Mouse (Mus musculus) forebrain, embryonic 15.5 days (tissue): Measurements from ENCODE around the gene Plekhm1. TPM values are rescaled to one million over a fixed set of nuclear protein-coding genes. Genes with fewer than 3 reads are reported as not detected.

Experiments
- ATAC-seq: fragments of 200-750 bp; cut with Nextera tagmentation; replicated peaks from 2 replicates; pipeline ENCODE4 v1.8.0; 2017; ENCODE audit warnings: mild to moderate bottlenecking, moderate TSS enrichment, moderate library complexity
- H3K27ac ChIP-seq: fragments of 300-500 bp; sonication (generic); replicated peaks from 2 replicates; pipeline ENCODE4 v1.5.1; 2015; ENCODE audit warnings: mild to moderate bottlenecking, inconsistent platforms
- H3K27me3 ChIP-seq: fragments of 300-500 bp; sonication (generic); 2 replicates; pipeline ENCODE4 v1.6.1; 2015; ENCODE audit warnings: inconsistent platforms
- H3K36me3 ChIP-seq: fragments of 300-500 bp; sonication (generic); 2 replicates; pipeline ENCODE4 v1.6.1; 2015; ENCODE audit warnings: mild to moderate bottlenecking, inconsistent platforms
- H3K4me1 ChIP-seq: fragments of 300-500 bp; sonication (generic); 2 replicates; pipeline ENCODE4 v1.6.1; 2015; ENCODE audit warnings: inconsistent platforms
- H3K4me2 ChIP-seq: fragments of 300-500 bp; sonication (generic); replicated peaks from 2 replicates; pipeline ENCODE4 v1.6.1; 2015; ENCODE audit warnings: mild to moderate bottlenecking, inconsistent platforms
- H3K4me3 ChIP-seq: fragments of 300-500 bp; sonication (generic); 2 replicates; pipeline ENCODE4 v1.5.1; 2015; ENCODE audit warnings: mild to moderate bottlenecking, inconsistent platforms
- H3K9ac ChIP-seq: fragments of 300-500 bp; sonication (generic); replicated peaks from 2 replicates; pipeline ENCODE4 v1.6.1; 2015; ENCODE audit warnings: mild to moderate bottlenecking, inconsistent platforms
- H3K9me3 ChIP-seq: fragments of 300-500 bp; sonication (generic); 2 replicates; pipeline ENCODE4 v1.6.1; 2016; ENCODE audit warnings: inconsistent platforms
- WGBS: fragments of 180-500 bp; shearing (Covaris S2); methylation state at CpG from one replicate; pipeline ENCODE4 v1.1.7; 2015; ENCODE audit warnings: mixed read lengths; 5-methylcytosine and 5-hydroxymethylcytosine counted together
- polyA plus RNA-seq: library from polyadenylated mRNA; unstranded; fragments of >200 nt; fragmentation: Nextera tagmentation; extraction: Ambion mirVana; gene quantifications from 2 replicates; pipeline ENCODE4 v1.2.1, GENCODE M21; 2015

Plekhm1 gene
- polyA plus RNA-seq, 1 experiment from 2014 or later: 8.9 TPM

DNA sequence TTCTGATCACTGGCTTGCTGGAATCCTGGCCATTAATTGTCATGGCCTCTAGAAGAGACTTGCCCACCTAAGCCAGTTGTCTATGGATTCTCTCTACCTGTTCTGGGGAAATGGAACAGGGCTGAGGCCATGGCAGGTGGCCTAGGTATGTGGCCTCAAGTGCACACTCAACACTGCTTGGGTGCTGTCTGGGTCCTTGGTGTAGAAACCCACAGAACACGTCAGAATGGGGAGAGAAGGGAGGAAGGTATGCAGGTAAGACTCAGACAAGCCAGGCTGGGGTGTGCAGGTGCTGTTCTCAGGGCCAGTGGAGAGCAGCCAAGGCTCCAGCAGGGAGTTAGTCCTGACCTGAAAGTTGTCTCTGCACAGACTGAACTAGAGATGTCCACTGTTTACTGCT, 94.4 kb downstream of the Plekhm1 start:
- 82% methylated on average over 1 of the region's 1 CpGs for WGBS
- no peaks in the 10 kb centered on the region for H3K27me3 ChIP-seq
- no peak for ATAC-seq

DNA sequence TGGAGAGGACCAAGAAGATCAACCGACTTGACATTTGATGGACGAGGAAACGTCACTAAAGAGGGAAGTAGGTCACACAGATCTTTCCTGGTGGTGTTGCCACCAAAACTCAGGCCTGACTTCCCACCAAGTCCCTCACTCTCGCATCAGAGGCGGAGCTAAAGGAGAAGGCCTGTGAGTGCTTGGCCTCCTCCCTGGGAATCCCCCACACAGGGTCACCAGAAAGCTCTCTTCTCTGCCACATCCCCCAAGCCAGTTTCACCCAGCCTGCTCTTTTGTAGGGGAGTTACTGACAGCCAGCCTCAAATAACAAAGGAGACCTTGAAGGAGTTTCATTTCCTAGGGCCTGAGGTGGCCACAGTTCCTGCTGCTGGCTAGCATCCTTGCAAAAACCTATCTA, 97.1 kb downstream of the Plekhm1 start:
- no peak overlapping the region for H3K9ac ChIP-seq
- H3K36me3 ChIP-seq: no peaks in the 10 kb centered on the region
- WGBS: 87% methylated on average over 5 of the region's 5 CpGs
- H3K4me3 ChIP-seq: no peak overlapping the region
- no peaks in the 10 kb centered on the region for H3K9me3 ChIP-seq
- H3K27ac ChIP-seq: no peak overlapping the region
- no peak for ATAC-seq
- peaks cover 12% of the 10 kb centered on the region for H3K4me1 ChIP-seq
- H3K4me2 ChIP-seq: no peak overlapping the region
- no peaks in the 10 kb centered on the region for H3K27me3 ChIP-seq

More for the DNA sequence above, 94.4 kb downstream of the Plekhm1 start:
- H3K4me1 ChIP-seq: peaks cover 15% of the 10 kb centered on the region
- no peak overlapping the region for H3K4me3 ChIP-seq
- no peak overlapping the region for H3K9ac ChIP-seq
- H3K4me2 ChIP-seq: no peak overlapping the region
- H3K27ac ChIP-seq: no peak overlapping the region
- H3K9me3 ChIP-seq: no peaks in the 10 kb centered on the region
- H3K36me3 ChIP-seq: no peaks in the 10 kb centered on the region

DNA sequence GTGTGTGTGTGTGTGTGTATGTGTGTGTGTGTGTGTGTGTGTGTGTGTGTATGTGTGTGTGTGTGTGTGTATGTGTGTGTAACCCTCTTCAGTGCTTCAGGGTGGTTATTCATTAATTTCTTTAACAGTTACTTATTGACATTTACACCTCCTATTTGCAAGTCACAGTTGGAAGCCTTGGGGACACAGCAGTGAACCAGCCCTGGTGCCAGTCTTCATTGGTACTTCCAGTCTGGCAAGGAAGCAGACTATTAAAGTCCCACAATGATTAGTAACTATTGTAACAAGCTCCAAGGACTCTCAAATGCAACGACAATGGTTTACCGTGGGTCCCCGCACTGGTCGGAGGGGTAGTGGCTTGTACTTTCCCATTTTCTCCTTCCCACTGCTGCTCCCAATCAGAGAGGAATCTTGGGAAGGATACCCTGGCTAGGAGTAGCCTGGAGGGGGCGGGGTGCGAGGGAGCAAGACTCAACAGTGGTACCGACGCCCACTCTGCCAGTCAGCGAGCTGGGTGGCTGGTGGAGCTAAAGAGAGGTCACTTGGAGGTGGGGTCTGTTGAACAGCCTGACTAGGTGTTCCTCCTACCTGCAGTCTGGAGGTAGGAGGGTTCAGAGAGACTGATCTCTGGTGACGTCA, 97.6 kb downstream of the Plekhm1 start:
- Histone ChIP-seq H3K36me3 (no peaks in the 10 kb centered on the region), H3K4me1 (peaks cover 11% of the 10 kb centered on the region), H3K4me2 (no peak overlapping the region), H3K9ac (no peak overlapping the region), H3K27me3 (no peaks in the 10 kb centered on the region), H3K27ac (no peak overlapping the region), H3K4me3 (no peak overlapping the region), H3K9me3 (no peaks in the 10 kb centered on the region)
- WGBS: 83% methylated on average over 10 of the region's 10 CpGs
- ATAC-seq: no peak

Other genes starting within 250 kb of the Plekhm1 start
- gene Fmnl1, start 241.6 kb downstream of the Plekhm1 start, polyA plus RNA-seq: 1.7 and 3.1 TPM in 2 replicates
- 0.75 and 0.98 TPM in 2 replicates for gene 1700023F06Rik, start 204.1 kb downstream of the Plekhm1 start, polyA plus RNA-seq
- 0.15 and 0.38 TPM in 2 replicates for gene Spata32, start 194.3 kb downstream of the Plekhm1 start, polyA plus RNA-seq
- 3.7 and 3.9 TPM in 2 replicates for gene Map3k14, start 145.2 kb downstream of the Plekhm1 start, polyA plus RNA-seq
- 2.5 and 3.0 TPM in 2 replicates for gene Arhgap27, start 49.0 kb downstream of the Plekhm1 start, polyA plus RNA-seq
- gene Lrrc37a, start 91.9 kb upstream of the Plekhm1 start, polyA plus RNA-seq: not detected in 2 replicates
- gene Gm884, start 208.5 kb upstream of the Plekhm1 start, polyA plus RNA-seq: not detected in 2 replicates
- not detected in 2 replicates for gene Lyzl6, start 226.2 kb upstream of the Plekhm1 start, polyA plus RNA-seq
- 8.8 TPM in 2 replicates for gene Rprml, start 236.9 kb upstream of the Plekhm1 start, polyA plus RNA-seq